In genomic region chr3:101013005-101013404, GRCm38 (mm10) we compare ENCODE assay signal across 19 mouse cellular contexts. TPM values are rescaled to one million over a fixed set of nuclear protein-coding genes. Genes with fewer than 3 reads are reported as not detected.
DNase-seq lines count a peak whose midpoint lies in the region; ATAC-seq and TF ChIP-seq lines count a peak whose summit lies in the region.
"Had no signal": no experiment of that assay in that cellular context is flagged by ENCODE, and none has a peak within 500 bp of the region (broad histone marks: within the 10 kb centered on the region; RNA-seq: fewer than 3 reads in every experiment).

No protein-coding gene starts in this region.

- no peaks in the 10 kb centered on the region for H3K27me3 ChIP-seq in spleen, adult 2 months (ENCODE audit: control insufficient read depth, insufficient read depth, low read length)
- H3K27me3 ChIP-seq: embryonic facial prominence, embryonic 15.5 days; forebrain, embryonic 12.5 days; heart, embryonic 13.5 days had no signal

- no peaks in the 10 kb centered on the region for H3K36me3 ChIP-seq in spleen, adult 2 months (ENCODE audit: control insufficient read depth, insufficient read depth, low read length)
- H3K36me3 ChIP-seq: embryonic facial prominence, embryonic 15.5 days; forebrain, embryonic 12.5 days; G1E; heart, embryonic 13.5 days; hindbrain, embryonic 10.5 days had no signal

- H3K27ac ChIP-seq in spleen, adult 2 months (ENCODE audit: insufficient read depth, low read length), result peak overlapping the region; percentile 72
- H3K27ac ChIP-seq: embryonic facial prominence, embryonic 15.5 days; hindbrain, embryonic 14.5 days had no signal

- WGBS in spleen, adult 2 months, result 86% methylated on average over 10 of the region's 10 CpGs

- DNase-seq in heart, adult 11 months, result peak; percentile 82
- no peak for DNase-seq in heart, postnatal 14 days
- no peak for DNase-seq in spleen, adult 2 months (ENCODE audit: low read depth in 1 of 2, low spot score in 2 of 2)
- no peak for DNase-seq in spleen, postnatal 14 days (ENCODE audit: low spot score in 2 of 2)
- no peak for DNase-seq in left cerebral cortex, adult 8-10 months (ENCODE audit: low spot score in 2 of 2)
- DNase-seq: adrenal gland, adult 8-10 months; adrenal gland, postnatal 36 days; embryo, embryonic 11 days; gastrocnemius, adult 2 months had no signal

- H3K4me1 ChIP-seq in spleen, adult 2 months (ENCODE audit: control insufficient read depth, insufficient read depth, insufficient read length), result peaks cover 16% of the 10 kb centered on the region

- ATAC-seq in CD4-positive, CD25-positive, alpha-beta regulatory T cell, adult 4 months, result peak; percentile 2

- no peak overlapping the region for H3K4me3 ChIP-seq in spleen, adult 2 months (ENCODE audit: extremely low read depth, insufficient read depth, insufficient read length)
- H3K4me3 ChIP-seq: embryonic facial prominence, embryonic 15.5 days; erythroblast, embryonic 14.5 days; forebrain, embryonic 12.5 days; gastrocnemius, adult 2 months; heart, embryonic 13.5 days; hindbrain, embryonic 10.5 days had no signal

- TF ChIP-seq POLR2A in spleen, adult 2 months (IDR thresholded peaks at IDR 0.05; ENCODE audit: low read depth, low read length), result no peak

- intact Hi-C loops in heart, postnatal 14 days (cut with DNase I), result no loop called here

- TF ChIP-seq CTCF in spleen, adult 2 months (IDR thresholded peaks at IDR 0.05; ENCODE audit: extremely low read depth, insufficient read depth, insufficient read length, insufficient replicate concordance), result no peak

RNA-seq across cellular contexts. Expression of gene Cd101, which starts 16.4 kb away (rescaled TPM):
- total RNA-seq in heart, postnatal 14 days (2021), result under 1 TPM; 0.37 to 0.43 TPM
- polyA plus RNA-seq in spleen, adult 2 months (2012; rRNA removed), result 1.9 and 2.8 TPM in 2 replicates
- polyA plus RNA-seq in CD4-positive, CD25-positive, alpha-beta regulatory T cell, adult 4 months (2017; shearing (Covaris generic)), result 10 to 100 TPM; 19.4 to 43.3 TPM
- 1 to 10 TPM in 2 of 4 experiments, under 1 TPM in 2; 0.48 to 1.4 (median 0.92) TPM for total RNA-seq in left cerebral cortex, adult 8-10 months (2022)
- total RNA-seq: common myeloid progenitor, adult 5-6 weeks had no signal
- polyA plus RNA-seq: embryonic facial prominence, embryonic 11.5 days; erythroblast, embryonic 14.5 days; G1E; hindbrain, embryonic 10.5 days had no signal

RNA-seq across cellular contexts. Expression of gene Ttf2, which starts 43.5 kb away (rescaled TPM):
- 1 to 10 TPM; 3.4 to 3.9 TPM for total RNA-seq in heart, postnatal 14 days (2021)
- polyA plus RNA-seq in spleen, adult 2 months (2012; rRNA removed), result 3.1 and 3.3 TPM in 2 replicates
- polyA plus RNA-seq in CD4-positive, CD25-positive, alpha-beta regulatory T cell, adult 4 months (2017; shearing (Covaris generic)), result 10 to 100 TPM; 12.8 to 19.0 TPM
- 1 to 10 TPM; 1.1 to 1.5 (median 1.3) TPM for total RNA-seq in left cerebral cortex, adult 8-10 months (2022)
